Mouse (Mus musculus) cerebellum, postnatal 36 days (tissue): ENCODE results near the gene Efcab11.

Experiments used
- DNase-seq, 2 experiments: peaks; one replicate each; pipeline ENCODE4 v3.0.0; 2021 to 2022; ENCODE audit warnings: mixed read lengths in 2 of 2

The Efcab11 gene

GRCm38 (mm10) chr12:99670762-99671152 is 213.5 kb downstream of the Efcab11 start:
- no peak for DNase-seq

GRCm38 (mm10) chr12:99669976-99670761 is 214.1 kb downstream of the Efcab11 start:
- no peak for DNase-seq

DNA sequence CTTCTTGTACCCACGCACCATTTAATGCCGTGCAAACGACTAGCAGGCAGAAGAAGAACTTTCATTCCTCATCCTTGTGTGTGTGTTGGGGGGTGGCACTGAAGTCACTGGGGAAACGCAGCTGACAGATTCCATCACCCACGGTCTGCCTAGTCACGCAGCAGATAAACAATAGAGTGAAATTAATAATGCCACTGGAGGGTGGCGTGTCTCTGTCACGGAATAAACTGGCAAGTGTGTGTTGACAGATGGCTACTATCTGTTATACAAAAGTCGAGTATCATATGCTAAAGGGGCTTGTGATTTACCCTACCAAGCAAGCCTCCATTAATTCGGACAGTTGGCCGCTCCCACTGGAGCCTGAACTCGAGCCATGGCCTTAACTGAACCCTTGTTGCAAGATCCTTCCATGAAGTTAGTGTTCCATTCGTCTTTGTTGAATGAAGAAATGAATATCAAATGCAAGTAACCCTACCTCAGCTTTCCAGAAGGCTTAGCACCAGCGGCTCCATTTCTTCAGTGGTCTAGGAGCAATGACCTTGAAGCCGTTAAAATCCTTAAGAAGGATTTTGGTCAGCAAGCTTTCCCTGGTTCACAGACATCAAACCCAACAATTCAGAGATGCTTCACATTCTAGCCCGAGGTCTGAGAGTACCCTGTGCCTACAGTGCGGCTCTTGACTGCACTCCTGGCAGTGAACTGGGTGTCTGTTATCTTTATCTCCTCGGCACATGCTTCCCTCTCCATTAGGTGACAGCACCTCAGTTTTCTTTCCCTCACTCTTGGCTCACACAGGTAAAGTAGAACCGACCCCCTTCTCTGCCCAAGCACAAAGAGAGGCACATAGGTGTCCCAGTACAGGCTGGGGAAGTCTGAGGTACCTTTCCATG is 229.0 kb downstream of the Efcab11 start:
- DNase-seq, result peak; percentile 19 to 35

- no peak for DNase-seq
These were observed 231.8 kb downstream of the Efcab11 start for GRCm38 (mm10) chr12:99652459-99652858.

- DNase-seq, result no peak
These were observed 234.5 kb downstream of the Efcab11 start for GRCm38 (mm10) chr12:99649732-99650131.

DNA sequence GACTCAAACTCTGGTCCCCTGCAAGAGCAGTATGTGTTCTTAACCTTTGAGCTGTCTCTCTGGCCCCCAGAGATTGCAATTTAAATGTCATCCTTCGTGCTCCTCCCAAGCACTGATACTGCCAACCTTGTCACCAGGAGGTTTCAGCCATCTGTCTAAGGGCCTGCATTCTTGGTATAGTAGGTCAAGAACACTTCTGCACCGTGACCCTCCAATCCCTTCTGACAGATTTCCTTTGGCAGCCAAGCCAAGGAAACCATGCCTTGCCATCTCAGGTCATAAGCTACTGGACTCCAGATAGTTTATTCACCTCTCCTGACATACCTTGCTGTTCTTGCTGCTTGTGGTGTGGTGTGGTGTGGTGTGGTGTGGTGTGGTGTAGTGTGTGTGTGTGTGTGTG is 235.5 kb downstream of the Efcab11 start:
- peak; percentile 38 to 40 for DNase-seq

- DNase-seq, result no peak
These were observed 237.5 kb downstream of the Efcab11 start for GRCm38 (mm10) chr12:99646556-99647354.

DNA sequence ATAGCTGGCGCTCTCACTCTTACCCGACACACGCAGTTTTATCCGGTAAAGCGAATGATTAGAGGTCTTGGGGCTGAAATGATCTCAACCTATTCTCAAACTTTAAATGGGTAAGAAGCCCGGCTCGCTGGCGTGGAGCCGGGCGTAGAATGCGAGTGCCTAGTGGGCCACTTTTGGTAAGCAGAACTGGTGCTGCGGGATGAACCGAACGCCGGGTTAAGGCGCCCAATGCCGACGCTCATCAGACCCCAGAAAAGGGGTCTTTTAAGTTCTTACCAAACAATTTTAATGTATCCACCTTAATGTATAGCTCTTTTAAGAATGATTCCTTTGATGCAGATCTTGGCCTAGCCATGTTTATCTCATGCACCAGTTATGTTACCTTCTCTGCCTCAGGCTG is 238.8 kb downstream of the Efcab11 start:
- peak; percentile 44 to 67 for DNase-seq

DNA sequence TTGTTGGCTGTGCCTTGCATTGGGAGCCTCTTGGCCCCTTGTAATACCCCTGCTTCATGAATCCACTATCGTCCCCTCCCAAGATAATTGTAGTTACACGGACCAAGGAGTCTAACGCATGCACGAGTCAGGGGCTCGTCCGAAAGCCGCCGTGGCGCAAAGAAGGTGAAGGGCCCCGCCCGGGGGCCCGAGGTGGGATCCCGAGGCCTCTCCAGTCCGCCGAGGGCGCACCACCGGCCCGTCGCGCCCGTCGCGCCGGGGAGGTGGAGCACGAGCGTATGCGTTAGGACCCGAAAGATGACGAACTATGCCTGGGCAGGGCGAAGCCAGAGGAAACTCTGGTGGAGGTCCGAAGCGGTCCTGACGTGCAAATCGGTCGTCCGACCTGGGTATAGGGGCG is 239.3 kb downstream of the Efcab11 start:
- DNase-seq, result no peak
